Mouse (Mus musculus): ENCODE results near the gene Sf3b5. TPM values are rescaled to one million over a fixed set of nuclear protein-coding genes. Genes with fewer than 3 reads are reported as not detected.
A peak's percentile ranks its signal among the peaks of the same experiment; 100 is the strongest.

The Sf3b5 gene
- polyA plus RNA-seq (2014; fragmentation: Nextera tagmentation; extraction: Ambion mirVana) = 37.9 and 42.2 TPM in 2 replicates

DNA sequence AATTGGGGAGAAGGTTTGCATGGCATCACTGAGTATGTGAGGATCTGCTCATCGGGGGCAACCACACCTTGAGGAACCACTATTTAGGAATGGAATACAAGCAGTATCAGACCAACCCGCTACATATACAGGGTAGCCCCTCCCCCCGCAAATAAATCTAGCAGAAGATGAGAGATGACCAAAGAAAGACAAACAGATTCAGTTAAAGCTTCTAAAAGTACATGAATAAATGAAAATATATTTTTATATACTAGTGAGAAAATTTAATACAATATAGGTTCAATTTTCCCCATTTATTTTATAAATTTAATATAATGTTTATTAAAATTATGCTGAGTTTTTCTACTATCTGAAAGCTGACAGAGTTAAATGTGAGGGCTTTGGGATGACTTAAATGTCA, at the start of gene Sf3b5:
Sf3b5 (plus strand) TSS at position 301 of the 400 bp plus-strand sequence.
- Histone ChIP-seq H3K36me3 (ENCODE audit: control insufficient read depth, insufficient read depth, low read length) (no peaks in the 10 kb centered on the region), H3K4me2 (ENCODE audit: low read depth, low read length, severe bottlenecking) (no peak within 1 kb of the TSS), H3K9ac (ENCODE audit: low read length) (no peak within 1 kb of the TSS), H3K27me3 (ENCODE audit: control insufficient read depth, insufficient read depth, low read length) (no peaks in the 10 kb centered on the region), H3K4me3 (ENCODE audit: low read depth, low read length) (no peak within 1 kb of the TSS), H3K9me3 (ENCODE audit: control insufficient read depth, low read length) (no peaks in the 10 kb centered on the region), H3K27ac (ENCODE audit: low read depth, low read length) (no peak within 1 kb of the TSS), H3K4me1 (replicated peaks; ENCODE audit: control insufficient read depth, insufficient read depth, low read length) (peaks cover 9% of the 10 kb centered on the region; the same call in 1 of the 2 replicates)
- DNase-seq (ENCODE audit: low spot score) (no peak), ATAC-seq (replicated peaks; ENCODE audit: low FRiP score) (no peak)
- WGBS = 92% methylated on average over 3 of the region's 3 CpGs

DNA sequence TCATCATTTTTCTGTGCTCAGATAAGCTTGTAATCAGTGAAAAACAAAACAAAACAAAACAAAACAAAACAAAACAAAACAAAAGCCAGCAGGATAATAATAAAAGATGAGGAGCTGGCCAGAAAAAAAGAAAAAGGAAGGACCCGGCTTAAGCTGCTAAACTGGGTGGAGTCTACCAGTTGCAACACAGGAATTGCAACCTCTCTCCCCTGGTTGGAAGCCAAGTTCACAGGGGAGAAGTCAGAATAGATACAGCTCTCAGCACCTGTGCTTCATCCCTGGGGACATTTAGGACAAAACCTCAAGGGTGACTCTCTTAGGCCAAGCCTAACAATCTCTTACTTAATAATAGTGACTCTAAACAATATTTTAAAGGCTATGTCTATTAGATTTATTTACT, 49.3 kb upstream of the Sf3b5 start:
- Histone ChIP-seq H3K4me1 (replicated peaks; ENCODE audit: control insufficient read depth, insufficient read depth, low read length) (no peaks in the 10 kb centered on the region), H3K36me3 (ENCODE audit: control insufficient read depth, insufficient read depth, low read length) (no peaks in the 10 kb centered on the region), H3K9me3 (ENCODE audit: control insufficient read depth, low read length) (no peaks in the 10 kb centered on the region), H3K9ac (ENCODE audit: low read length) (no peak overlapping the region), H3K27me3 (ENCODE audit: control insufficient read depth, insufficient read depth, low read length) (no peaks in the 10 kb centered on the region), H3K4me2 (ENCODE audit: low read depth, low read length, severe bottlenecking) (no peak overlapping the region), H3K27ac (ENCODE audit: low read depth, low read length) (no peak overlapping the region), H3K4me3 (ENCODE audit: low read depth, low read length) (no peak overlapping the region)
- DNase-seq (ENCODE audit: low spot score) (no peak), ATAC-seq (replicated peaks; ENCODE audit: low FRiP score) (no peak)
- WGBS = 59% methylated on average over 1 of the region's 1 CpGs

DNA sequence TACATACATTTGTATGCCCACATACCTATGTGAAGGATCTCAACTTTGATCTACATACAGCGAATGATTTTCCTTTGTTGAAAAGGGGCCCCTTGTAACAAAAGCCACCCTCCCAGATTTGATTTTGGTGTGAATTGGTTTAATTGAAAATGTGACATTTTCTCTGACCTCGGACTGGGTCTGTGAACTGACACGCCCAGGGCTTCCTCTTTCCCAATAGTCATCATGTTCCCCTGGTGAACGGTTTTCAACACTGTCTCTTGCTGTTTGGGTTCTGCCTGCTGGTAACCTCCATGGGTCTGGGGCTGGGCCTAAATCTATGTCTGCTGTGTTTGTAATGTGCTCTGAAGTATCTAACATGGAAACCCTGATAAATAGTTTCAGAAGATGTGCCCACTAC, 47.9 kb upstream of the Sf3b5 start:
- H3K27me3 ChIP-seq (ENCODE audit: control insufficient read depth, insufficient read depth, low read length) = no peaks in the 10 kb centered on the region
- no peak for DNase-seq (ENCODE audit: low spot score)
- no peaks in the 10 kb centered on the region for H3K36me3 ChIP-seq (ENCODE audit: control insufficient read depth, insufficient read depth, low read length)
- no peak overlapping the region for H3K27ac ChIP-seq (ENCODE audit: low read depth, low read length)
- no peak for ATAC-seq (replicated peaks; ENCODE audit: low FRiP score)
- no peaks in the 10 kb centered on the region for H3K4me1 ChIP-seq (replicated peaks; ENCODE audit: control insufficient read depth, insufficient read depth, low read length)
- no peaks in the 10 kb centered on the region for H3K9me3 ChIP-seq (ENCODE audit: control insufficient read depth, low read length)
- no peak overlapping the region for H3K4me3 ChIP-seq (ENCODE audit: low read depth, low read length)
- H3K4me2 ChIP-seq (ENCODE audit: low read depth, low read length, severe bottlenecking) = no peak overlapping the region
- 80% methylated on average over 4 of the region's 4 CpGs for WGBS
- no peak overlapping the region for H3K9ac ChIP-seq (ENCODE audit: low read length)

DNA sequence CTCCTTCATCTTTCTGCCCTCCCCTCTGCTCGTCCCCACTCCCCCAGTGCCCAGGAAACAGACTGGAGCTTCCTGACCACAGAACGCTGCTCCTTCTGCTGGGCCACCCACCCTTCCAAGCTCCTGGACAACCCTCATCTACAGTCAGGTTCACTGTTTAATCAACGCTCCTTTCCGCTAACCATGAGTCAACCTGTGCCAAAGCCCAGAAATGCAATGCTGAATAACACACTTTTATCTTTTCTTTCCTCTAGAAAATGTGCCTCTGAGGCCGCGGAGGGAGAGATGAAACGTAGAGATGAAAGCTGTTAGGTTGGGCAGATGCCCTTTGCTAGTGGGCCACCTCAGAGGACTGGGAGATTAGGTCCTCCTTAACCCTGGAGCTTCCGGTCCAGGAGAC, 43.6 kb upstream of the Sf3b5 start:
- no peak for DNase-seq (ENCODE audit: low spot score)
- Histone ChIP-seq H3K27me3 (ENCODE audit: control insufficient read depth, insufficient read depth, low read length) (no peaks in the 10 kb centered on the region; the same call in 1 of the 2 replicates), H3K4me2 (ENCODE audit: low read depth, low read length, severe bottlenecking) (no peak overlapping the region), H3K9ac (ENCODE audit: low read length) (no peak overlapping the region), H3K4me3 (ENCODE audit: low read depth, low read length) (no peak overlapping the region), H3K9me3 (ENCODE audit: control insufficient read depth, low read length) (no peaks in the 10 kb centered on the region), H3K4me1 (replicated peaks; ENCODE audit: control insufficient read depth, insufficient read depth, low read length) (no peaks in the 10 kb centered on the region), H3K36me3 (ENCODE audit: control insufficient read depth, insufficient read depth, low read length) (no peaks in the 10 kb centered on the region), H3K27ac (ENCODE audit: low read depth, low read length) (no peak overlapping the region)
- ATAC-seq (replicated peaks; ENCODE audit: low FRiP score) = no peak
- WGBS = 87% methylated on average over 8 of the region's 8 CpGs

DNA sequence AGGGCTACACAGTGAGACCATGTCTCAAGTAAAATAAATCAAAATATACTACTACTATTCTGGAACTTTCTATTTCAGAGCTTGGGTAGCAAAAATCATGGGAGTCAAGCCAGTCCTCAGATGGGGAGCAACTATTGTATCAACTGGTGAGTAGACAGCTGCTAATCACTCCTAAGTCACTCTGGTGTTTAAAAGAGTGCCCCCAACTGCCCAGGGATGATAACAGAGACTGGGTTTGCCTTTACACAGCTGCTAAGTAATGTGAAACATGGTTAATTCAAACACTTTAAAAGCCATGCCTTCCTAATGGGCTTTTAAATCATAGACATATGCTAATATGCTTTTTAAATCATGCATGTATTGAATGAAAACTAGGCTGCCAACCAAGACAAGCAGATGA, 42.9 kb upstream of the Sf3b5 start:
- Histone ChIP-seq H3K27ac (ENCODE audit: low read depth, low read length) (no peak overlapping the region), H3K9me3 (ENCODE audit: control insufficient read depth, low read length) (no peaks in the 10 kb centered on the region), H3K4me1 (replicated peaks; ENCODE audit: control insufficient read depth, insufficient read depth, low read length) (no peaks in the 10 kb centered on the region), H3K27me3 (ENCODE audit: control insufficient read depth, insufficient read depth, low read length) (no peaks in the 10 kb centered on the region; the same call in 1 of the 2 replicates), H3K9ac (ENCODE audit: low read length) (no peak overlapping the region), H3K4me2 (ENCODE audit: low read depth, low read length, severe bottlenecking) (no peak overlapping the region), H3K36me3 (ENCODE audit: control insufficient read depth, insufficient read depth, low read length) (no peaks in the 10 kb centered on the region), H3K4me3 (ENCODE audit: low read depth, low read length) (no peak overlapping the region)
- no peak for ATAC-seq (replicated peaks; ENCODE audit: low FRiP score)
- no peak for DNase-seq (ENCODE audit: low spot score)

DNA sequence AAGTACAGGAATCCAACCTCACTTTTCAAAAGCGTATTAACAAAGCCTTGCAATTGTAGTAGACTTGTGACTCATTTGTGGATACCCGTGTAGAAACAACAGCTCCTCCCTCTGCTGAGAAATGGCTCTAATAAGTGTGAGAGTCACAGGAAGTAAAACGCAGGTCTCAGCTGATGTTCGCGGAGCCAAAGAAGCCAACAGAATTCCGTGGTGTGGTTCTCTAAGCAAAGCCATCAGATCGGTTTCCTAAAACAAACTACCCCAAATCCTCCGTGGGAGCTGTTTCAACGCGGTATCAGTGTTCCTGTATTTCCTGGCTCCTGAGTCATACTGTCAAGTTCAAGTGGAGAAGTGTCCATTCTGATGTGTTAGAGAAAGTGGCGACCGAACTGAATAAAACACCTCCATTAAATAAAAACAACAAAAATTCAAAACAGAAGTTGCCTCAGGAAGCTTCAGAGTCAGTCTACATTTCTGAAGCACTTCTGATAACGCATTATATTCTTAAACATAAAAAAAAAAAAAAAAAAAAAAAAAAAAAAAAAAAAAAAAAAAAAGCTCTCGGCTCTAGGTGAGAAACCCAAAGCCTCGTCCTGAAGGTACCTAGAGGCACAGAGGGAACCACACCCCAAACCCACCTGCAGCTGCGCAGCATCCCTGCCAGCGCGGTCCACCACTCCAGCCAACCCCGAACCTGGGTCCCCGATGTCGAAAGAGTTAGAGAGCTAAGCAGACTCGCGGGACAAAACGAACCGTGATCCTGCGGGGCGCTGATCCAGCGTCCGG, 41.6 kb upstream of the Sf3b5 start:
- Histone ChIP-seq H3K36me3 (ENCODE audit: control insufficient read depth, insufficient read depth, low read length) (no peaks in the 10 kb centered on the region), H3K9me3 (ENCODE audit: control insufficient read depth, low read length) (no peaks in the 10 kb centered on the region), H3K9ac (ENCODE audit: low read length) (peak overlapping the region; percentile 63), H3K4me3 (ENCODE audit: low read depth, low read length) (peak overlapping the region; percentile 69), H3K4me1 (replicated peaks; ENCODE audit: control insufficient read depth, insufficient read depth, low read length) (no peaks in the 10 kb centered on the region), H3K27me3 (ENCODE audit: control insufficient read depth, insufficient read depth, low read length) (no peaks in the 10 kb centered on the region; the same call in 1 of the 2 replicates), H3K27ac (ENCODE audit: low read depth, low read length) (no peak overlapping the region), H3K4me2 (ENCODE audit: low read depth, low read length, severe bottlenecking) (peak overlapping the region; percentile 88)
- DNase-seq (ENCODE audit: low spot score) (peak; percentile 57), ATAC-seq (replicated peaks; ENCODE audit: low FRiP score) (peak; percentile 60)
- 5% methylated on average over 29 of the region's 29 CpGs for WGBS

DNA sequence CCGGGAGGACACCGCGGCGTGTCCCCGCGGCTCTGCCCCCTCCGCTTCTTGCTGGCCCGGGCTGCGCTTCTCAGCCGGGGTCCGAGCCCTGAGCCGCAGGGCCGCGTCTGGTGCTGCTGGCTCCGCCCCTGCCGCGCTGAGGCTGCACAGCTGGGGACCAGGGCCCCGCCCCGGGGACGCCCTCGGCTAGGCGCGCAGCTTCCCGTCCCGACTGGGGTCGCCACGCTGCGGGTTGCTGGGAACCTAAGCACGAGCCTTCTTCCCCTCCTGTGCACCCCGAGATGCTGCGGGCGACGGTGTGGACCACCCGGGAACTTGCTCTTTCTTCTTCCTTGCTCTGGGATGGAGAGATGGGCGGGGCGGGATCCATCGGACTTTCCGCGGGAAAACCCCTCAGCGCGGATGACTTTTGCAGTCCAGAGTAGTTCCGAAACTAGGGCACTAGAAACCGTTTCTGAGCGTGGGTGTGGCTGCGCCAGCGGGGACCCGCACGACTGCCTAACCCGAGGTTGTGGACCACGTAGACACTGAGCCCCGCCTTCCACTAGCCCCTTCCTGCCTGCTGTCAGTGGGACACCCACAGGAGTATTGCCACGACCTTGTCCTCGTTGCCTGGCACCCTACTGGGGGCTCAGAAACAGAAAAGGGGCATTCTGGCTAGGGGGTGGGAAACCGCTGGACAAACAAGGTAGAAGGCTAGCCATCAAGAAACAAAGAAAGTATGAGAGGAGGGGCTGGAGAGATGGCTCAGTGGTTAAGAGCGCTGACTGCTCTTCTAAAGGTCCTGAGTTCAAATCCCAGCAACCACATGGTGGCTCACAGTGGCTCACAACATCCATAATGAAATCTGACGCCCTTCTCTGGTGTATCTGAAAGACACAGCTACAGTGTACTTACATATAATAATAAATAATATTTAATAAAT, 40.7 kb upstream of the Sf3b5 start, which contains the start of gene Stx11:
Stx11 (minus strand) TSS at position 148 of the 925 bp plus-strand sequence.
- H3K27ac ChIP-seq (ENCODE audit: low read depth, low read length) = no peak within 1 kb of the TSS
- H3K27me3 ChIP-seq (ENCODE audit: control insufficient read depth, insufficient read depth, low read length) = no peaks in the 10 kb centered on the region; the same call in 1 of the 2 replicates
- H3K9me3 ChIP-seq (ENCODE audit: control insufficient read depth, low read length) = no peaks in the 10 kb centered on the region
- peak within 1 kb of the TSS; percentile 63 for H3K9ac ChIP-seq (ENCODE audit: low read length)
- DNase-seq (ENCODE audit: low spot score) = peak; percentile 85
- peak; percentile 93 for ATAC-seq (replicated peaks; ENCODE audit: low FRiP score)
- H3K4me2 ChIP-seq (ENCODE audit: low read depth, low read length, severe bottlenecking) = peak within 1 kb of the TSS; percentile 88
- H3K4me3 ChIP-seq (ENCODE audit: low read depth, low read length) = peak within 1 kb of the TSS; percentile 69
- no peaks in the 10 kb centered on the region for H3K4me1 ChIP-seq (replicated peaks; ENCODE audit: control insufficient read depth, insufficient read depth, low read length)
- no peaks in the 10 kb centered on the region for H3K36me3 ChIP-seq (ENCODE audit: control insufficient read depth, insufficient read depth, low read length)
- WGBS = 3% methylated on average over 56 of the region's 56 CpGs

DNA sequence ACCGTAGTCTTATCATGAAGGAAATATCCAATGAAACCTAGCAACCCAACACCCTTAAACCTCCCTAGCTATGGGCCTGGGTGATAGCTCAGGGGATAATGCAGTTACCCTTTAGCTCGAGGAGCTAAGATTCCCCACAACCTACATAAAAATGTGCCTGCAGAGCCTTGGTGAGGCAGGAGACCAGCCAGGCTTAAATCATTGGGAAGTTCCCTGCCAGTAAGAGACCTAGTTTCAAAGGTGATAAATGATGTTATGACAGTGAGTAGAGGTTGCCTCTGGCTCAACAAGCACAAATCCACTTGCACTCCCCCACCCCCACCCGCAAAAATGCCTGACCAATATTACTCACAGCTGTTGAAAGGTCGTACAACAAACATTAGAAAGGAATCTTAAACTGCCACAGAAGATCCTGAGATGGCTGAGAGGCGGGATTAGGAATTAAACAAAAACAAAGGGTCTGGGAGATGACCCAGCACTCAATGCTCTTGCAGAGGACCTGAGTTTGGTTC, 39.4 kb upstream of the Sf3b5 start:
- Histone ChIP-seq H3K9ac (ENCODE audit: low read length) (no peak overlapping the region), H3K4me1 (replicated peaks; ENCODE audit: control insufficient read depth, insufficient read depth, low read length) (no peaks in the 10 kb centered on the region), H3K27me3 (ENCODE audit: control insufficient read depth, insufficient read depth, low read length) (no peaks in the 10 kb centered on the region; the same call in 1 of the 2 replicates), H3K36me3 (ENCODE audit: control insufficient read depth, insufficient read depth, low read length) (no peaks in the 10 kb centered on the region), H3K27ac (ENCODE audit: low read depth, low read length) (no peak overlapping the region), H3K4me2 (ENCODE audit: low read depth, low read length, severe bottlenecking) (no peak overlapping the region), H3K4me3 (ENCODE audit: low read depth, low read length) (no peak overlapping the region), H3K9me3 (ENCODE audit: control insufficient read depth, low read length) (no peaks in the 10 kb centered on the region)
- no peak for ATAC-seq (replicated peaks; ENCODE audit: low FRiP score)
- WGBS = 84% methylated on average over 5 of the region's 5 CpGs
- DNase-seq (ENCODE audit: low spot score) = no peak

Data from forebrain, embryonic 11.5 days (tissue).